Mouse (Mus musculus): ENCODE results near the gene Aen. TPM values are rescaled to one million over a fixed set of nuclear protein-coding genes. Genes with fewer than 3 reads are reported as not detected.

Gene Aen
- total RNA-seq, 2 experiments from 2014 or later: 21.5 to 24.1 TPM

GRCm38 (mm10) chr7:78927266-78927665 lies 31.6 kb downstream of the Aen start:
- no peak for DNase-seq (ENCODE audit: low spot score in 2 of 2)

- no peak for DNase-seq (ENCODE audit: low spot score in 2 of 2)
These were observed 43.4 kb downstream of the Aen start for GRCm38 (mm10) chr7:78938957-78939602.

GRCm38 (mm10) chr7:78940971-78941370 lies 45.3 kb downstream of the Aen start:
- DNase-seq (ENCODE audit: low spot score in 2 of 2): no peak

DNA sequence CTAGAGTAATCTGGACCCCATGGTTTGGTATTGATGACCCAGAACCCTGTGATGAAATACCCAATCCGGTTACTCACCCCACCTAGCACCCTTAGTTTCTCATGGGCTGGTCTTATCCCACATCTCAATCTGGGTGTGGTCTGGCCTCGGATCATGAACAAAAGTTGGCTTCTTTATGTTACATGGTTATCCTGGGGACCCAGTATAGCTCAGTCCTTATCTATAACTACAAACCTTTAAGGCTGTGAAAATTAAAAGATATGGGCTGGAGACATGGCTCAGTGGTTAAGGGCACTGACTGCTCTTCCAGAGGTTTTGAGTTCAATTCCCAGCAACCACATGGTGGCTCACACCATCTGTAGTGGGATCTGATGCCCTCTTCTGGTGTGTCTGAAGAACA lies 46.9 kb downstream of the Aen start:
- no peak for DNase-seq (ENCODE audit: low spot score in 2 of 2)

DNA sequence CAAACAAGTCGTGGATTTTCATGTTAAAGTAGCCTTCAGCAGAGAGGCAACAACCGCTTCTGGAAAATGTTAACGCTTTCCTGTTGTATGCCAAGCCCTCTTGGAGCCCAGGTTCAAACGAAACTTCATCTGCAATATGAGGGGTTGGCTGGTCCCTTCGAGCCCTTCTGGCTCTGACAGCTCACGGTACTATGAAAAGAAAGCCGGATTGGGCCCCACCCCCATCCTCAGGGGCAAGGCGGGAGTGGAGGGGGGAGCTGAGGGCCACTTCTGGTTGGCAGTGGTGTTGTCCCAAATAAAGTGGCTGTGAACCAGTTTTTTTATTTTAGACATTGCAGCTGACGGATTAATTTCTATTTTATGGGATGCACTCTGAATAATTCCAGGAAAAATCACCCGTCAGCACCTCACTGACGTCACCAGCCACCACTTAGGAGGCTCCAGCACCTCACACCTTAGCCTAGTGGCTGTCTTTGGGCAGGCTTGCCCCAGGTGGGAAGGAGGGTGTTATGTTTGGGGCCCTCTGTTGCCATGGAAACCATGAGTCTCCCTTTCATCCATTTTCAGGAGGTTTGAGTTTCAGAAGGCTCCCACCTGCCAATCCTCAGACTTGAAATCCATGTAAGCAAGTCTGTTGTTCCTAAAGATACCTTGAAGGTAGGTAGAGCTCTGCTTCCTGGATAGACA lies 58.4 kb downstream of the Aen start:
- DNase-seq (ENCODE audit: low spot score in 2 of 2): no peak

GRCm38 (mm10) chr7:78954619-78955018 lies 59.0 kb downstream of the Aen start:
- no peak for DNase-seq (ENCODE audit: low spot score in 2 of 2)

- peak; percentile 1 to 22 for DNase-seq (ENCODE audit: low spot score in 2 of 2)
These were observed 59.4 kb downstream of the Aen start for GRCm38 (mm10) chr7:78955086-78955485.

GRCm38 (mm10) chr7:78958499-78959073 lies 62.9 kb downstream of the Aen start:
- no peak for DNase-seq (ENCODE audit: low spot score in 2 of 2)

Small RNA genes lying within 50 kb of the gene (microRNA-seq; reads per million reads assigned to microRNA genes)
- gene Mir7-2: 159 to 282 reads per million in 2 experiments

Other genes starting within 250 kb of the Aen start
- 100 to 1,000 TPM; 182 to 195 TPM for gene Ntrk3, start 157.8 kb upstream of the Aen start, total RNA-seq (2021)
- 10 to 100 TPM; 39.9 to 40.9 TPM for gene Mrps11, start 112.7 kb upstream of the Aen start, total RNA-seq (2021)
- 10 to 100 TPM; 29.2 to 29.7 TPM for gene Mrpl46, start 112.3 kb upstream of the Aen start, total RNA-seq (2021)
- 1 to 10 TPM; 6.3 to 7.6 TPM for gene Det1, start 48.6 kb upstream of the Aen start, total RNA-seq (2021)
- gene Isg20, start 17.6 kb downstream of the Aen start, total RNA-seq (2021): under 1 TPM; 0.68 to 0.69 TPM
- 1 to 10 TPM; 2.7 to 2.8 TPM for gene Acan, start 157.6 kb downstream of the Aen start, total RNA-seq (2021)
- gene Hapln3, start 235.2 kb downstream of the Aen start, total RNA-seq (2021): 1 to 10 TPM; 1.3 to 1.4 TPM

All from layer of hippocampus, adult 18-20 months (tissue).